Mouse (Mus musculus) small intestine, adult 2 months (tissue): ENCODE measurements around the gene Fam199x.

ENCODE experiments used
- CTCF ChIP-seq: fragments of 200-500 bp; IDR thresholded peaks from 2 replicates; pipeline ENCODE4 v1.5.1; 2012; ENCODE audit warnings: low read depth, mild to moderate bottlenecking, control low read depth, inconsistent platforms, low read length, moderate library complexity, mixed read lengths; ENCODE audit not compliant: insufficient replicate concordance, insufficient read length; ENCODE audit errors: extremely low read depth
- POLR2A ChIP-seq: fragments of 200-500 bp; IDR thresholded peaks from 2 replicates; pipeline ENCODE4 v1.6.1; 2012; ENCODE audit warnings: low read depth, mild to moderate bottlenecking, control low read depth, inconsistent platforms, low read length, moderate library complexity

- TF ChIP-seq CTCF (no peak), POLR2A (no peak)
Observed at GRCm38 (mm10) chrX:137031726-137032125, 17.7 kb upstream of the Fam199x start.
